Mouse (Mus musculus) thymus, postnatal 14 days (tissue): Measurements from ENCODE around the gene Il16.
A peak's percentile ranks its signal among the peaks of the same experiment; 100 is the strongest.

Experiments
- DNase-seq: peaks from one replicate; pipeline ENCODE4 v3.0.0; 2021

Il16 gene

GRCm38 (mm10) chr7:83677296-83677695 lies 68.2 kb downstream of the Il16 start:
- DNase-seq: no peak

GRCm38 (mm10) chr7:83675545-83676254 lies 69.8 kb downstream of the Il16 start:
- DNase-seq: peak; percentile 65

- DNase-seq: peak; percentile 1
Measured at GRCm38 (mm10) chr7:83671573-83671972, 74.0 kb downstream of the Il16 start.

DNA sequence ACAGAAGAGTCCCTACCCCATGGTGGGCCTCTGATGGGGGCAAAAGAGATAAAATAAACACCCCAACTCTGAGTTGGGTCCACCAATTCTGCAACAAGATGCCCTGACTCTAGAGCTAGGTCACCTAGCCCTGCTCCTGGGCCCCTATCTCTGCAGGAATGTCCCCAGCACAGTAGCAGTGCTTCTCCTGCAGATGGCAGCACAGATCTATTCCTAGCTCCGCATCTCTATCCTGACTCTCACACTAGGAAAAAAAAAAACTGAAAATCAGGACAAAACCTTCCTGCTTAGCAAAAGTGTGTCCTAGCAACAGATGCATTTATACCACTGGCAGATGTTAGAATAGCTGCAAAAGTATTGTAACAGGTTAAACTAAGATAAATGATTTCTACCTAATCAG lies 76.8 kb downstream of the Il16 start:
- peak; percentile 60 for DNase-seq

- no peak for DNase-seq
Measured at GRCm38 (mm10) chr7:83667936-83668645, 77.4 kb downstream of the Il16 start.

GRCm38 (mm10) chr7:83666087-83666595 lies 79.4 kb downstream of the Il16 start:
- no peak for DNase-seq

DNA sequence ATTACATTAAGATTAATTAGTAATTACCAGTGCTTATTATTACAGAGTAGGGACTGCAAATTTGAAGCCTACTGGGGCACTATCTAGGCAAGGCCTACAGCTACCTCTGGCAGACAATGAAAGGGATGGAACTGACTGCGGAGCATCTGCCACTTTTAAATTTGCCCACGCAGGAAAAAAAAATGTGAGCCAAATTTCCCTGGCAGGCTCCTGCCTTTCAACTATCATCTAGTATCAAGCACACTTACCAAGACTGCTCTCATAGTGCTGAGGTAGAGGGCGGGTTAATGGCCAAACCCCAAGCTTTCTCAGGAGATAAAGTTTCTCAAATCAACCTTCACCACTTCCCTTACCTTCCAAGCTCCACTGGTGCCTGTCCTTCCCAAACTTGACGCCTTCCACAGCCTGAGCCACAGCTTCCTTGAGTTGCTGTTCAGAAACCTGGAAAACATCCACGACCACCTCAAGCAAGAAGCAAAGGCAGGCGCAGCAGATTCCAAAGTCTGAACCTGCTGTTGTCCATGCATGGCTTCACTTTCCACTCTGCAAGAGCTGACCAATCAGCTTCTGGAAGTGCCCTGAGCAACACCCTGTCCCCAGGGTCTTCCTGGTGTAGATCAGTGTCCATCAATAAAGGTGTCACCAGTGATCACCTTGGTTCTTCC lies 82.7 kb downstream of the Il16 start:
- no peak for DNase-seq

GRCm38 (mm10) chr7:83661763-83662162 lies 83.8 kb downstream of the Il16 start:
- DNase-seq: peak; percentile 63

GRCm38 (mm10) chr7:83661031-83661430 lies 84.5 kb downstream of the Il16 start:
- peak; percentile 81 for DNase-seq

- DNase-seq: peak; percentile 83
Measured at GRCm38 (mm10) chr7:83660273-83660691, 85.2 kb downstream of the Il16 start.

DNA sequence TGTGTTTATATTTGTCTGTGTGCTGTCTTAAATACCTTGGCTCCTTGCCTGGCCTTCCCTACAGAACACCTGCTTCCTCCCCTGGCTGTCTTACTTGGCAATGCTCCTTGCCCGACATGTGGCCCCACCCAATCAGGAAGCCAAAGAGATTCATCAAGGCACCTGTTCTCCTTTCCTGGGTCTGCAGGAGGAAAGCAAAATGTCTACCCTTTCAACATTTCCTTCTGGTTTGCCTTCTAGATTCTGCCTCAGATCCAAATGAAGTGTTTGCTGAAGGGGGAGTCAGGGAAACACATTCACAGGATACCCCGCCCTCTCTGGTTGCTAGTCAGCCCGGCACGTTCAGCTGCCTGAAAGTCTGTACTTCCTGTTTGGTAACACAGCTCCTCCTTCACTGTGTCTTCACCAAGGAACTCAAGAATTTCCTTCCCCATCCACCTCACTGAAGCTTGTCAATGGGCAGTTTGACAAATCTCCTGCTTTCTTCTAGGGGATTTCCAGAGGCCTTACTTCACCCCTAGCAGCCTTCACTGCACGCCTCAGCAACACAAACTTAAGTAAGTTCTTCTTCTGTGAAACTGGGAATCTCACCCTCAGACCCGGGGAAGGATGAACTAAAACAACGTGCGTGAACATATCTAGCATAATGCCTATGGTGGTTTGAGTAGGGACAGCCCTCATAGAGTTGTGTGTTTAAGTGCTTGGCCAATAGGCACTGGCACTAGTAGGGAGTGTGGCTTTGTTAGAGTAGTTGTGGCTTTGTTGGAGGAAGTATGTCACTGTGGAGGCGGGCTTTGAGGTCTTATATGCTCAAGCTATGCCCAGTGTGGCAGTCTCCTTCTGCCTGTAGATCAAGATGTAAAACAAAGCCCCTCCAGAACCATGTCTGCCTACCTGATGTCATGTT lies 86.1 kb downstream of the Il16 start:
- peak; percentile 75 for DNase-seq

DNA sequence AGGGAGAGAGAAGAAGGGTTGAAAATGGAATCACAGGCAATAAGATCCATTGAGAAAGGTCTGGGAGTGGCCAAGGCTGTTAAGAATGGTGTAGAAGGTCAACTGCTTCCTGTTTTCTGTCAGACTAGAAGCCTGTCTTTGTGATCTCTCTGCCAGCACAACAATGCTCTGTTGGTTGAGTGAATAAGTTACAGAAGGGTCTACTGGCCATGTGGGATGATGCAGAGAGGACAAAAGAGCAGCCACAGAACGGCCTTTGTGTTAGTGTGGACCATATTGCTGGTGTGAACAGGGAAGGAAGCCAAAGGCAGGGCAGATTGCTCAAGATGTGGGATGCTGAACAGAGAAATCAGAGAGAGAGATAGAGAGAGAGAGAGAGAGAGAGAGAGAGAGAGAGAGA lies 86.8 kb downstream of the Il16 start:
- no peak for DNase-seq

DNA sequence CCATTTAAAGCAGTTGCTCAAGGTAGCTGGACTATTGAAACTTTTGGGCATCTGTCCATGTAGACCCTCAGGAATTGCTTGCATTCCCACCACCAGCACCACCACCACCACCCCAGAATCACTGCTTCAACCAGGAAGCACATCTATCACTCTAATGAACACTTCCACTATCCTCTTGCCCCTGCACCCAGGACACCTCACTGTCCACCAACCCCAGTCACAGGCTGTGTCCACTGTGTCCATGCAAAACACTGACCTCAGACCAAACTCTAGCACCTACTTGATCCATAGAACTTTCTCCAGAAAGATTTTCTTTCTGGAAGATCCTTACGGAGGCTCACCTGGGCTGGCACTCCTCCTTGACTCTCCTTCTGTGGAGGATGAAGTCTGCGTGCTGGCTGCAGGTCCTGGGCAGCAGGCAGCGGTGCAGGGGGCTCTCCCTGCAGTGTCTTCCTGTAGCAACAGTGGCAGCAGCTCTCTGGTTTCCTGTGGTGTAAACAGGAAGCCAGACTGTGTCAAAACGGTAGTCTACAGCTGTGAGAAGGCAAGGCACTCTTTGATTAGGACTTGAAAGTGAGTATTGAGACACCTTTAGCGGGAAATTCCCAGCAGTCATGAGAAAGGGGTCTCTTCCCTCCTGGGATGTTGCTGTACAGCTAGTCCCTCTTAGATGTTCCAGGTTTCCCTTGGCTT lies 90.4 kb downstream of the Il16 start:
- DNase-seq: peak; percentile 90

GRCm38 (mm10) chr7:83654196-83654595 lies 91.3 kb downstream of the Il16 start:
- DNase-seq: no peak

DNA sequence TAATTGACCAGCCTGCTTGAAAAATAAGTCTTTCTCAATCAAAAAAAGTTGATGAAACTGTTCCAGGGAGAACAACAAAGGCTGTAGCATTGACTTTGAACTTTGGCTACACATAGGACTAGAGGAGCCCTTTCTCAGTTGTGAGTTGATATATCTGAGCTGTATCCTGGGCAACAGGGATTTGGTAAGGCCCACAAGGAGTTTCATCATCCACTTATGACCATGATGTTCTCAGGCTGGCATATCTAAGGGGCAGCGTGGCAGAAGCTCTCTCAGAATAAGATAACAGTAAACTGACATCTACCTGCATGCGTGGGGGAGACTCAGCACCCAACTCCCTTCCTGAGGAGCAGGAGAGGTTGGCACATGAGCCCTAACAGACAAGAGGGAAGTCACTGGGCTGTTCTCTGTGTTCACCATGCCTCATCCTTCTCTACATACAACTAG lies 91.9 kb downstream of the Il16 start:
- DNase-seq: no peak

GRCm38 (mm10) chr7:83652498-83652897 lies 93.0 kb downstream of the Il16 start:
- no peak for DNase-seq

GRCm38 (mm10) chr7:83650638-83651037 lies 94.9 kb downstream of the Il16 start:
- DNase-seq: no peak

DNA sequence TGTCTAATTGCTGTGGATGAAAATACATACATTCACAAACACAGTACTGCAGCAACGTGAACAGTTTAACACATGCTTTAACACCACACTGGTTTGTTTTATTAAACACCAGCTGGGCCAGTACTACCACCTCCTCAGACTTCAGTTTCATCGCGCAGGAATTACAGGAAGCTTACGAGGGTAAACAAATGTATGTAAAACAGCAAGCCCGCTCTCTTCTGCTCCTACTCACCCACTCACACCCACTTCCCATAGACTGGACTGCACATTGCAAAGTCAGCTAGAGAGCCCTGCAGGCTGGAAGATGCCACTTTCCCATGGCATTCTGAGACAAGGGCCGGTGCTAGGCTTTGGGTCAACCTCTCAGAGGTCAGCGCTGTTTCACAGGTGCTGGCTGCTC lies 96.7 kb downstream of the Il16 start:
- DNase-seq: no peak

GRCm38 (mm10) chr7:83645476-83645875 lies 100.0 kb downstream of the Il16 start:
- DNase-seq: no peak

- DNase-seq: no peak
Measured at GRCm38 (mm10) chr7:83644761-83645160, 100.8 kb downstream of the Il16 start.

- DNase-seq: no peak
Measured at GRCm38 (mm10) chr7:83643581-83643980, 101.9 kb downstream of the Il16 start.

- DNase-seq: no peak
Measured at GRCm38 (mm10) chr7:83641163-83641562, 104.4 kb downstream of the Il16 start.
